Mouse (Mus musculus) lung, postnatal 0 days (tissue): ENCODE data around the gene Padi3. TPM values are rescaled to one million over a fixed set of nuclear protein-coding genes. Genes with fewer than 3 reads are reported as not detected.

Experiments
- ATAC-seq: fragments of 200-750 bp; cut with Nextera tagmentation; 2 replicates; pipeline ENCODE4 v1.8.0; 2017; ENCODE audit warnings: moderate library complexity
- DNase-seq: peaks from one replicate; pipeline ENCODE4 v3.0.0-alpha.2; 2016; ENCODE audit warnings: low spot score
- H3K27ac ChIP-seq: fragments of 300-500 bp; sonication (generic); 2 replicates; pipeline ENCODE4 v1.5.1; 2014; ENCODE audit warnings: antibody characterized with exemption, mild to moderate bottlenecking, low read length, mixed read lengths
- H3K27me3 ChIP-seq: fragments of 300-500 bp; sonication (generic); replicated peaks from 2 replicates; pipeline ENCODE4 v1.6.1; 2014; ENCODE audit warnings: low read length, mixed read lengths; ENCODE audit not compliant: insufficient read depth
- H3K36me3 ChIP-seq: fragments of 300-500 bp; sonication (generic); 2 replicates; pipeline ENCODE4 v1.6.1; 2014; ENCODE audit warnings: low read length, mixed read lengths; ENCODE audit not compliant: insufficient read depth
- H3K4me1 ChIP-seq: fragments of 300-500 bp; sonication (generic); 2 replicates; pipeline ENCODE4 v1.6.1; 2014; ENCODE audit warnings: antibody characterized with exemption, low read depth, low read length, mixed read lengths; ENCODE audit not compliant: insufficient read depth
- H3K4me2 ChIP-seq: fragments of 300-500 bp; sonication (generic); replicated peaks from 2 replicates; pipeline ENCODE4 v1.6.1; 2014; ENCODE audit warnings: low read depth, mild to moderate bottlenecking, low read length, moderate library complexity, mixed read lengths
- H3K4me3 ChIP-seq: fragments of 300-500 bp; sonication (generic); 2 replicates; pipeline ENCODE4 v1.5.1; 2014; ENCODE audit warnings: low read depth, low read length
- H3K9ac ChIP-seq: fragments of 300-500 bp; sonication (generic); replicated peaks from 2 replicates; pipeline ENCODE4 v1.6.1; 2014; ENCODE audit warnings: low read depth, mild to moderate bottlenecking
- H3K9me3 ChIP-seq: fragments of 300-500 bp; sonication (generic); 2 replicates; pipeline ENCODE4 v1.6.1; 2016; ENCODE audit warnings: low read length, mixed read lengths
- CTCF ChIP-seq: IDR thresholded peaks from 2 replicates; pipeline ENCODE4 v1.5.1; 2016; ENCODE audit warnings: antibody characterized with exemption, mild to moderate bottlenecking
- EP300 ChIP-seq: IDR thresholded peaks from 2 replicates; pipeline ENCODE4 v1.6.1; 2016; ENCODE audit warnings: antibody characterized with exemption, mild to moderate bottlenecking, control low read depth
- WGBS: fragments of 180-500 bp; shearing (Covaris S2); extraction: QIAGEN DNeasy Blood & Tissue Kit; methylation state at CpG from one replicate; pipeline ENCODE4 v1.1.7; 2014; 5-methylcytosine and 5-hydroxymethylcytosine counted together
- polyA plus RNA-seq: library from polyadenylated mRNA; unstranded; fragments of >200 nt; fragmentation: Nextera tagmentation; extraction: Ambion mirVana; gene quantifications from 2 replicates; pipeline ENCODE4 v1.2.1, GENCODE M21; 2015

Padi3 gene
- polyA plus RNA-seq, 1 experiment from 2014 or later: 0.35 TPM

GRCm38 (mm10) chr4:140853626-140854025, 43.2 kb upstream of the Padi3 start:
- no peak overlapping the region for H3K27ac ChIP-seq
- H3K4me3 ChIP-seq: no peak overlapping the region
- no peak for TF ChIP-seq CTCF
- TF ChIP-seq EP300: no peak
- H3K4me1 ChIP-seq: no peaks in the 10 kb centered on the region
- H3K27me3 ChIP-seq: no peaks in the 10 kb centered on the region
- H3K9ac ChIP-seq: no peak overlapping the region
- WGBS: 48% methylated on average over 8 of the region's 8 CpGs
- no peaks in the 10 kb centered on the region for H3K9me3 ChIP-seq
- DNase-seq (no peak), ATAC-seq (no peak)
- no peaks in the 10 kb centered on the region for H3K36me3 ChIP-seq
- no peak overlapping the region for H3K4me2 ChIP-seq

GRCm38 (mm10) chr4:140849310-140849709, 38.9 kb upstream of the Padi3 start:
- DNase-seq: no peak
- H3K4me1 ChIP-seq: no peaks in the 10 kb centered on the region
- WGBS: 84% methylated on average over 11 of the region's 11 CpGs
- no peak for ATAC-seq
- no peak overlapping the region for H3K9ac ChIP-seq
- H3K27ac ChIP-seq: no peak overlapping the region
- no peaks in the 10 kb centered on the region for H3K27me3 ChIP-seq
- H3K4me3 ChIP-seq: no peak overlapping the region
- no peaks in the 10 kb centered on the region for H3K36me3 ChIP-seq
- no peaks in the 10 kb centered on the region for H3K9me3 ChIP-seq
- no peak for TF ChIP-seq CTCF
- no peak for TF ChIP-seq EP300
- H3K4me2 ChIP-seq: no peak overlapping the region

- TF ChIP-seq EP300 (no peak), CTCF (no peak)
- no peak for DNase-seq
Measured at GRCm38 (mm10) chr4:140845666-140846065, 35.2 kb upstream of the Padi3 start, which contains the start of gene Padi1. Gene Padi1, minus strand, starts transcription at chr4:140845778.

GRCm38 (mm10) chr4:140844991-140845390, 34.5 kb upstream of the Padi3 start:
- Histone ChIP-seq H3K9me3 (no peaks in the 10 kb centered on the region), H3K4me1 (no peaks in the 10 kb centered on the region), H3K36me3 (no peaks in the 10 kb centered on the region), H3K4me2 (no peak overlapping the region), H3K27ac (no peak overlapping the region), H3K9ac (no peak overlapping the region), H3K4me3 (no peak overlapping the region), H3K27me3 (no peaks in the 10 kb centered on the region)
- 43% methylated on average over 4 of the region's 4 CpGs for WGBS
- DNase-seq (peak; percentile 22), ATAC-seq (peak; percentile 40)
- TF ChIP-seq EP300: no peak
- no peak for TF ChIP-seq CTCF

More at GRCm38 (mm10) chr4:140845666-140846065, 35.2 kb upstream of the Padi3 start, which contains the start of gene Padi1:
- Histone ChIP-seq H3K9me3 (no peaks in the 10 kb centered on the region), H3K27me3 (no peaks in the 10 kb centered on the region), H3K4me2 (no peak within 1 kb of the TSS), H3K4me1 (no peaks in the 10 kb centered on the region), H3K36me3 (no peaks in the 10 kb centered on the region), H3K9ac (no peak within 1 kb of the TSS), H3K27ac (no peak within 1 kb of the TSS), H3K4me3 (no peak within 1 kb of the TSS)
- ATAC-seq: no peak
- WGBS: 70% methylated on average over 6 of the region's 6 CpGs

GRCm38 (mm10) chr4:140843670-140844280, 33.3 kb upstream of the Padi3 start:
- Histone ChIP-seq H3K9ac (no peak overlapping the region), H3K36me3 (no peaks in the 10 kb centered on the region), H3K4me3 (no peak overlapping the region), H3K27ac (no peak overlapping the region), H3K9me3 (no peaks in the 10 kb centered on the region), H3K4me2 (no peak overlapping the region), H3K27me3 (no peaks in the 10 kb centered on the region), H3K4me1 (no peaks in the 10 kb centered on the region)
- TF ChIP-seq CTCF (no peak), EP300 (no peak)
- ATAC-seq: no peak
- no peak for DNase-seq
- WGBS: 57% methylated on average over 11 of the region's 15 CpGs

GRCm38 (mm10) chr4:140842909-140843308, 32.5 kb upstream of the Padi3 start:
- ATAC-seq: no peak
- H3K27me3 ChIP-seq: no peaks in the 10 kb centered on the region
- H3K9ac ChIP-seq: no peak overlapping the region
- no peak overlapping the region for H3K27ac ChIP-seq
- no peak for DNase-seq
- H3K4me2 ChIP-seq: no peak overlapping the region
- WGBS: 55% methylated on average over 1 of the region's 1 CpGs
- no peaks in the 10 kb centered on the region for H3K9me3 ChIP-seq
- no peaks in the 10 kb centered on the region for H3K4me1 ChIP-seq
- no peak overlapping the region for H3K4me3 ChIP-seq
- H3K36me3 ChIP-seq: no peaks in the 10 kb centered on the region
- TF ChIP-seq CTCF: no peak
- TF ChIP-seq EP300: no peak
